Comparison of ENCODE assay signal across 8 mouse cellular contexts in the genomic region with DNA sequence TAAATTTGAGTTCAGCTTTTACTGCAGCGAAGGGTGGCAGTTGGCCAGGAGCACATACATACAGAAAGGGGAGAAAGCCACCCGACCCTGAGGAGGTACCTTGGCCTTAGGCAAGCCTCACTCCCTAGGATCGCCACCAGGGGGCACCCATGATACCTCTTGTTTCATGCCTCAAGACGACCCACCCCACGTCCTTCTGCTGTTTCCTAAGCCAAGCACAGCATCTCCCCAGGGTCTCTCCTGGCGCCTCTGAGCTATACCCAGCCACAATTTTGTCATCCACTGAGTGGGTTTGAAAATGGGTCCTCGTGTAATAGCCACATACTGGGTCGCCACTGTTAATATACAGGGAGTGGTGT. TPM values are rescaled to one million over a fixed set of nuclear protein-coding genes. Genes with fewer than 3 reads are reported as not detected.
DNase-seq lines count a peak whose midpoint lies in the region; ATAC-seq lines count a peak whose summit lies in the region.

No protein-coding gene starts in this region.

- no peak overlapping the region for H3K9ac ChIP-seq in hindbrain, embryonic 14.5 days

- ATAC-seq in hindbrain, embryonic 14.5 days (ENCODE audit: low FRiP score) = peak; percentile 69; the same call in 1 of the 2 replicates

- WGBS in hindbrain, embryonic 14.5 days = 16% methylated on average over 8 of the region's 8 CpGs

- no peak overlapping the region for H3K27ac ChIP-seq in hindbrain, embryonic 14.5 days

- H3K27me3 ChIP-seq in hindbrain, embryonic 14.5 days (ENCODE audit: control insufficient read depth, insufficient read depth, low read length) = no peaks in the 10 kb centered on the region

- H3K4me3 ChIP-seq in hindbrain, embryonic 14.5 days (replicated peaks; ENCODE audit: low read length) = no peak overlapping the region

- no peak overlapping the region for H3K4me2 ChIP-seq in hindbrain, embryonic 14.5 days (replicated peaks)

- no peaks in the 10 kb centered on the region for H3K36me3 ChIP-seq in hindbrain, embryonic 14.5 days (replicated peaks; ENCODE audit: control insufficient read depth, insufficient read depth)

- peak; percentile 91 for DNase-seq in Muller cell, postnatal 12 days (ENCODE audit: inconsistent ontology term)
- DNase-seq in c-Kit-positive CD71-positive TER-119-positive erythroid progenitor cells, embryonic 14.5 days (ENCODE audit: low spot score) = peak; percentile 86
- peak; percentile 72 to 80 for DNase-seq in frontal cortex, postnatal 10 days (ENCODE audit: low spot score in 2 of 2)
- peak; percentile 89 for DNase-seq in hindbrain, embryonic 14.5 days (ENCODE audit: low spot score)
- DNase-seq in layer of hippocampus, postnatal 25 days (ENCODE audit: extremely low spot score in 1 of 2, low spot score in 1 of 2) = peak; percentile 78 to 95
- peak; percentile 90 for DNase-seq in lung, postnatal 25 days (ENCODE audit: low spot score)
- DNase-seq in right cerebral cortex, adult 18-20 months = peak; percentile 73
- peak; percentile 81 to 82 for DNase-seq in urinary bladder, adult 18-20 months (ENCODE audit: low spot score in 2 of 2)

- no peaks in the 10 kb centered on the region for H3K4me1 ChIP-seq in hindbrain, embryonic 14.5 days (replicated peaks; ENCODE audit: control insufficient read depth, insufficient read depth, low read length)

- no peaks in the 10 kb centered on the region for H3K9me3 ChIP-seq in hindbrain, embryonic 14.5 days (ENCODE audit: control insufficient read depth, low read length)

RNA-seq across cellular contexts. Expression of a gene that starts 8.4 kb away (rescaled TPM):
- 80.0 and 84.9 TPM in 2 replicates for polyA plus RNA-seq in hindbrain, embryonic 14.5 days (2014; fragmentation: Nextera tagmentation; extraction: Ambion mirVana)
- 10 to 100 TPM; 84.9 to 88.6 TPM for total RNA-seq in layer of hippocampus, postnatal 25 days (2021)

RNA-seq across cellular contexts. Expression of a gene that starts 26.7 kb away (rescaled TPM):
- 14.5 and 14.8 TPM in 2 replicates for polyA plus RNA-seq in hindbrain, embryonic 14.5 days (2014; fragmentation: Nextera tagmentation; extraction: Ambion mirVana)
- 10 to 100 TPM; 31.1 to 38.3 TPM for total RNA-seq in layer of hippocampus, postnatal 25 days (2021)

RNA-seq across cellular contexts. Expression of a gene that starts 32.5 kb away (rescaled TPM):
- polyA plus RNA-seq in hindbrain, embryonic 14.5 days (2014; fragmentation: Nextera tagmentation; extraction: Ambion mirVana) = 140 and 158 TPM in 2 replicates
- 100 to 1,000 TPM; 137 to 146 TPM for total RNA-seq in layer of hippocampus, postnatal 25 days (2021)

RNA-seq across cellular contexts. Expression of a gene that starts 38.1 kb away (rescaled TPM):
- 0.56 and 0.63 TPM in 2 replicates for polyA plus RNA-seq in hindbrain, embryonic 14.5 days (2014; fragmentation: Nextera tagmentation; extraction: Ambion mirVana)
- total RNA-seq in layer of hippocampus, postnatal 25 days (2021) = 1 to 10 TPM; 3.9 to 4.6 TPM

RNA-seq across cellular contexts. Expression of a gene that starts 42.0 kb away (rescaled TPM):
- not detected in 2 replicates for polyA plus RNA-seq in hindbrain, embryonic 14.5 days (2014; fragmentation: Nextera tagmentation; extraction: Ambion mirVana)
- total RNA-seq in layer of hippocampus, postnatal 25 days (2021) = not detected
